Mouse (Mus musculus): ENCODE results near the gene Dsn1.

Dsn1 gene

DNA sequence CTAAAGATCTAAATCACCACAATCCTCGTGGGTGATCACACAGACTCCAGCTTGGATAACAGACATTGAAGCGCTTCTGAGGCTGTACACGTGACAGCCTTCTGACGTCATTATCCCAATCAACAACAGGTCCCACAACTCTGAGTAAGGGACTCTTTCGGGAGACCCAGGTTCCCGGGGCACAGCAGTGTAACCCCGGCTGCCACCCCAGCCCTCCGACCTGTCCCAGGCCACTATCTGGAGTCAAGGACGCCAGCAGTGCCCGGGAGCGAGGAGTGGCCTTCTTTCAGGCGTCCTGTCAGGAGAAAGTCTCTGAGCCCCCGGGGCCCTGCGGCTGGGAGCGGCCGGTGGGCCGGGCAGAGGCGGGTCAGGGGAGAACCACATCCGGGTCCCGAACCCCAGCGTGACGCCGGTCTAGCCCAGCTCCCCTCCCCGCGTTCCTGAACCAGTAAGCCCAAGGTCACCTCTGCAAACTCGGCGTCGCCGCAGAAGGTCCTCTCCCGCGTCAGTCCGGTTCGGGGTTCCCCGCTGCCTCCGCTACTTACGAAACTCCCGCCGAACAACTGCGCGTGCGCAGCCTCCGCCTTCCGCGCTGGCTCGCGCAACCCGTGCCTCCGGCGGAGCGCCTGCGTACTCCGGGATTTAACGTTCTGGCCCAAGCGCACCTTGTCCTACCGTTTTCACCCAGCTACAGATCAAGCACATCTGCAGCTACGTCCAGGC, at the start of gene Dsn1:
Dsn1 (minus strand) TSS at position 644 of the 723 bp plus-strand sequence.
- no peak for DNase-seq (ENCODE audit: low read depth, low spot score)

DNA sequence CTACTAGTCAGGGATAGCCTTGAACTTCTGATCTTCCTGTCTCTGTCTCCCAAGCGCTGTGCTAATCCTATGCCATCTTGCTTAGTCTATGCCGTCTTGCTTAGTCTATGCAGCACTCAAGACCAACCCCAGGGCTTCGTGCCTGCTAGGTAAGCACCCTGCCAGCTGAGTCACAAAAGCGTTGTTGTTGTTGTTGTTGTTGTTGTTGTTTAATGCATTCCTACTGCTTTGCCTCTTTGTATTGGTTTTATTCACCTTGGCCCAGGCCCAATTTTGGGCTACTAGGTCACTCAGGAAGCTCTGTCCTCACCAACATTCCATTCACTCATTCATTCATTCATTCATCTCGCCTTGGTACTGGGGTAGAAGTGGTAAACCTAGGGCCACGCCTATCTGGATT, 48.8 kb upstream of the Dsn1 start:
- DNase-seq (ENCODE audit: low read depth, low spot score) = no peak

- DNase-seq (ENCODE audit: low read depth, low spot score) = no peak
Observed at GRCm38 (mm10) chr2:157054816-157055215, 47.9 kb upstream of the Dsn1 start.

- DNase-seq (ENCODE audit: low read depth, low spot score) = no peak
Observed at GRCm38 (mm10) chr2:157054297-157054696, 47.3 kb upstream of the Dsn1 start.

GRCm38 (mm10) chr2:157053787-157054186, 46.8 kb upstream of the Dsn1 start:
- no peak for DNase-seq (ENCODE audit: low read depth, low spot score)

- no peak for DNase-seq (ENCODE audit: low read depth, low spot score)
Observed at GRCm38 (mm10) chr2:157053124-157053523, 46.2 kb upstream of the Dsn1 start.

DNA sequence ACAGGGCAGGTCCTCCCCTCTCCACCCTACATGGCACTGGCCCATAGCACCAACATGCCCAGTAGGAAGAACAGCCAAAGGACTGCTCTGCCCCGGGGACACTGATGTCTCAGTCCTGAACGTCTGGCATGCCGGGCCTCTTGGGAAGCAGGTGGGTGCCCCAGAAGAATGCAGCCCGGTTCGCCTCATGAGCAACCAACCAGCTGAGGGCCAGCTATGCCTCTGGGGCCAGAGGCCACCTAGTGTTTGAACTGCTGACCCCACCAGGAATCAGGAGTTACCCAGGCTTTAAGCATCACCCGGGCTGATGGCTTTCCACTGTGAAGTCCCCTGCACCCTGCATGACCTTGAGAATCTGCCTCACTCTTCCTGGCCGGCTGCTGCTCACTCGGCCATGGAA, 45.5 kb upstream of the Dsn1 start:
- DNase-seq (ENCODE audit: low read depth, low spot score) = no peak

- peak; percentile 81 for DNase-seq (ENCODE audit: low read depth, low spot score)
Observed at GRCm38 (mm10) chr2:157049831-157050243, 42.9 kb upstream of the Dsn1 start.

GRCm38 (mm10) chr2:157048395-157049181, 41.6 kb upstream of the Dsn1 start:
- no peak for DNase-seq (ENCODE audit: low read depth, low spot score)

DNA sequence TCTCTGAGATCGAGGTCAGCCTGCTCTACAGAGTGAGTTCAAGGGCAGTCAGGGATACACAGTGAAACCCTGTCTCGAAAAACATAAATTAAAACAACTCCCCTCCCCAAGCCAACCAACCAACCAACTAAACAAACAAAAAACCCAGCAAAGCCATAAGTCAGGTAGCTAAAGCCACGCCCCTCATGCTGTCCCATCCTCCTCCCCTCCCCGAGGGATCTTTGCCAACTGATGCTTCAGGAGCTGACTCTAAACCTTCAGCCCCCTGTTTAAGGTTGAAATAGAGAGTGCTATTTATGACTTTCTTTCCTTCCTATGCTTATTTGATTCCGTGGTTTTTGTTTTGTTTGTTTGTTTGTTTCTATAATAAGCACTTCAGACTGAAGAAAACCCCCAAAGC, 40.0 kb upstream of the Dsn1 start:
- DNase-seq (ENCODE audit: low read depth, low spot score) = no peak

- no peak for DNase-seq (ENCODE audit: low read depth, low spot score)
Observed at GRCm38 (mm10) chr2:157045932-157046331, 39.0 kb upstream of the Dsn1 start.

GRCm38 (mm10) chr2:157043987-157044386, 37.0 kb upstream of the Dsn1 start:
- no peak for DNase-seq (ENCODE audit: low read depth, low spot score)

- DNase-seq (ENCODE audit: low read depth, low spot score) = no peak
Observed at GRCm38 (mm10) chr2:157043556-157043955, 36.6 kb upstream of the Dsn1 start.

GRCm38 (mm10) chr2:157041421-157041820, 34.5 kb upstream of the Dsn1 start:
- no peak for DNase-seq (ENCODE audit: low read depth, low spot score)

DNA sequence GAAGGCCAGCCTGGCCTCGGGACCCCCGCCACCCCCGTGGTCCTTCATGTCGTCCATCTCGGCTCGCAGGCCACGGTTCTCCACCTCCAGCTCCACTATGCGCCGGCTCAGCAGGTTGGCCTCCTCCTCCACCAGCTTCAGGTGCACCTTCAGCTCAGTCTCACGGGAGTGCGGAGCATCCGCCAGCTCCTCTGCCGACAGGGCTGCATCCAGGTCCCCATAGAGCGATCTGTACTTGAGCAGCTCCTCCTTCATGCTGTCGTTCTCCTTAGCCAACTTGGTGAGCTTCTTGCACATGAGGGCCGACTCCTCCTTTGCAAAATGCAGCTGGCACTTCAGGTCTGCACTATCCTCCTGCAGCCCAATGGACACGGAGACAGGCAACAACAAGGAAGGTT, 33.7 kb upstream of the Dsn1 start:
- no peak for DNase-seq (ENCODE audit: low read depth, low spot score)

DNA sequence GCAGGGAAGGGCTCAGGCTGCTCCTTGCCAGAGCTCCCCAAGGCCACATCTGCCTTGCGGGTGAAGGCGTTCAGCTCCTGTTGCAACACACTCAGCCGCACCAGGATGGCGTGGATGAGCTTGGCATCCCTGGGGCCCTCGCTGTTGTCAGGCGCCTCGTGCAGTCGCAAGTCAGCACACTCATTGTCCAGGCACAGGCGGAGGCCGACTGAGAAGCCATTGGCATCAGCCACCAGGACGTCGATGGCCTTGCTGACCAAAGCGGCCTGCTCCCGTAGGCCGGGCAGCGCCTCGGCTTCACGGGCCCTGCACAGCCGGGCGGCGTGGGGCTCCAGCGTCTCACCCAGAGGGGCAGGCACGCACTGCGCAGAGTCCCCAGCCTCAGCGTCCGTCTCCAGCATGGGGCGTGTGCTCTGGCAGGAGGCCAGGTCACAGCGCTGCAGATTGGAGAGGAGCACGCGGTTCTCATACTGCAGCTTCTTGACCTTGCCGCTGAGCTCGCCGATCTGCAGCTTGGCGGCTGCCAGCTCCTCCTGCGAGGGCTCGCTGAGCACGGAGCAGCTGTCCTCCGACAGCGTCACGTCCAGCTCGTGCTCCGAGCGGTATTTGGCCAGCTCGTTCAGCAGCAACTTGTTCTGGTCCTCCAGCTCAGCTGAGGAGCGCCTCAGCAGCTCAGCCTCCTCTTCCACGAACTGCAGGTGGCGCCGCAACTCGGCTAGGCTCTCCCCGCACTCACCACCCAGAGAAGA, 33.1 kb upstream of the Dsn1 start:
- DNase-seq (ENCODE audit: low read depth, low spot score) = no peak

- no peak for DNase-seq (ENCODE audit: low read depth, low spot score)
Observed at GRCm38 (mm10) chr2:157037303-157037702, 30.3 kb upstream of the Dsn1 start.

GRCm38 (mm10) chr2:157036400-157036799, 29.4 kb upstream of the Dsn1 start:
- DNase-seq (ENCODE audit: low read depth, low spot score) = no peak

GRCm38 (mm10) chr2:157035371-157035770, 28.4 kb upstream of the Dsn1 start:
- no peak for DNase-seq (ENCODE audit: low read depth, low spot score)

- DNase-seq (ENCODE audit: low read depth, low spot score) = no peak
Observed at GRCm38 (mm10) chr2:157030804-157031203, 23.9 kb upstream of the Dsn1 start.

DNA sequence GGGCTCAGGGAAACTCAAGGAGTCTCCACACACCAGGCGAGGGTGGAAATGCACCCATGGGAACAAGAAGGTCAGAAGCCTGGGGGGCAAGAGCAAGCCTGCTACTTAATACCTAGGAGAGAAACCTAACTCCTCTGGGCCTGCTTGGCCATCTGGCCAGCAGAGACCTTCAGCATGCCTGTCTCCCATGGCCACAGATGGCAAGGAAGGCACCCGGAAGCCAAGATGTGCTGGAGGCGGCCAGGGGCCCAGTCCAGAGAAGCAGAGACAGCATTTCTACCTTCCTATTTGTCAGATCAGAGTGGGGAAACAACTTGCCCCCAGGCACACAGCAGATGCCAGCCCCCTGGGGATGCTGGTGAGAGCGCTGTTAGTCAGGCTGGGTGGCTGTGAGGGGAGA, 21.3 kb upstream of the Dsn1 start:
- DNase-seq (ENCODE audit: low read depth, low spot score) = no peak
